20 mouse cellular contexts compared by ENCODE assay signal in genomic region chr14:22931114-22931822, GRCm38 (mm10).
DNase-seq lines count a peak whose midpoint lies in the region; ATAC-seq lines count a peak whose summit lies in the region.
"Had no signal": no experiment of that assay in that cellular context is flagged by ENCODE, and none has a peak within 500 bp of the region (broad histone marks: within the 10 kb centered on the region; RNA-seq: fewer than 3 reads in every experiment).

No protein-coding gene starts in this region.

- H3K27ac ChIP-seq in hindbrain, embryonic 12.5 days = peak overlapping the region; percentile 9; the same call in 1 of the 2 replicates
- H3K27ac ChIP-seq in hindbrain, embryonic 11.5 days (ENCODE audit: low read depth, low read length) = no peak overlapping the region
- H3K27ac ChIP-seq in embryonic facial prominence, embryonic 14.5 days (replicated peaks; ENCODE audit: low read depth, low read length) = no peak overlapping the region
- peak overlapping the region; percentile 17; the same call in 1 of the 2 replicates for H3K27ac ChIP-seq in stomach, embryonic 14.5 days (ENCODE audit: low read length)
- H3K27ac ChIP-seq: forebrain, embryonic 15.5 days; gastrocnemius, adult 2 months; midbrain, embryonic 13.5 days had no signal

- H3K9me3 ChIP-seq in hindbrain, embryonic 12.5 days (replicated peaks) = no peaks in the 10 kb centered on the region
- no peaks in the 10 kb centered on the region for H3K9me3 ChIP-seq in hindbrain, embryonic 11.5 days (ENCODE audit: control insufficient read depth, low read length)
- no peaks in the 10 kb centered on the region for H3K9me3 ChIP-seq in embryonic facial prominence, embryonic 14.5 days (ENCODE audit: control insufficient read depth, low read length)
- no peaks in the 10 kb centered on the region for H3K9me3 ChIP-seq in stomach, embryonic 14.5 days (ENCODE audit: control insufficient read depth, low read depth, low read length)
- H3K9me3 ChIP-seq: forebrain, embryonic 15.5 days; midbrain, embryonic 13.5 days had no signal

- no peak overlapping the region for H3K9ac ChIP-seq in hindbrain, embryonic 12.5 days
- no peak overlapping the region for H3K9ac ChIP-seq in hindbrain, embryonic 11.5 days (ENCODE audit: low read depth, low read length)
- H3K9ac ChIP-seq in embryonic facial prominence, embryonic 14.5 days (ENCODE audit: low read depth, low read length) = no peak overlapping the region
- no peak overlapping the region for H3K9ac ChIP-seq in stomach, embryonic 14.5 days (replicated peaks; ENCODE audit: low read depth, low read length)
- H3K9ac ChIP-seq: forebrain, embryonic 15.5 days; midbrain, embryonic 13.5 days had no signal

- H3K4me3 ChIP-seq in hindbrain, embryonic 12.5 days = no peak overlapping the region
- no peak overlapping the region for H3K4me3 ChIP-seq in hindbrain, embryonic 11.5 days (ENCODE audit: low read depth, low read length)
- no peak overlapping the region for H3K4me3 ChIP-seq in embryonic facial prominence, embryonic 14.5 days (ENCODE audit: low read depth, low read length)
- no peak overlapping the region for H3K4me3 ChIP-seq in stomach, embryonic 14.5 days (ENCODE audit: low read depth, low read length)
- H3K4me3 ChIP-seq: erythroblast, embryonic 14.5 days; forebrain, embryonic 15.5 days; gastrocnemius, adult 2 months; midbrain, embryonic 13.5 days had no signal

- H3K36me3 ChIP-seq in hindbrain, embryonic 12.5 days = no peaks in the 10 kb centered on the region
- no peaks in the 10 kb centered on the region for H3K36me3 ChIP-seq in hindbrain, embryonic 11.5 days (ENCODE audit: control insufficient read depth, insufficient read depth, low read length)
- no peaks in the 10 kb centered on the region for H3K36me3 ChIP-seq in embryonic facial prominence, embryonic 14.5 days (ENCODE audit: control insufficient read depth, insufficient read depth, low read length)
- no peaks in the 10 kb centered on the region for H3K36me3 ChIP-seq in stomach, embryonic 14.5 days (ENCODE audit: control insufficient read depth, insufficient read depth, low read length)
- H3K36me3 ChIP-seq: forebrain, embryonic 15.5 days; midbrain, embryonic 13.5 days had no signal

- no peak overlapping the region for H3K4me2 ChIP-seq in hindbrain, embryonic 12.5 days (replicated peaks)
- H3K4me2 ChIP-seq in hindbrain, embryonic 11.5 days (replicated peaks; ENCODE audit: low read depth, low read length) = no peak overlapping the region
- H3K4me2 ChIP-seq in embryonic facial prominence, embryonic 14.5 days (ENCODE audit: low read depth, low read length) = no peak overlapping the region
- no peak overlapping the region for H3K4me2 ChIP-seq in stomach, embryonic 14.5 days (replicated peaks; ENCODE audit: low read depth, low read length)
- H3K4me2 ChIP-seq: forebrain, embryonic 15.5 days; midbrain, embryonic 13.5 days had no signal

- no peaks in the 10 kb centered on the region for H3K27me3 ChIP-seq in hindbrain, embryonic 12.5 days
- no peaks in the 10 kb centered on the region for H3K27me3 ChIP-seq in hindbrain, embryonic 11.5 days (ENCODE audit: control insufficient read depth, insufficient read depth, low read length)
- no peaks in the 10 kb centered on the region for H3K27me3 ChIP-seq in embryonic facial prominence, embryonic 14.5 days (replicated peaks; ENCODE audit: control insufficient read depth, insufficient read depth, low read length)
- no peaks in the 10 kb centered on the region for H3K27me3 ChIP-seq in stomach, embryonic 14.5 days (ENCODE audit: control insufficient read depth, insufficient read depth, low read length)
- H3K27me3 ChIP-seq: forebrain, embryonic 15.5 days; midbrain, embryonic 13.5 days; Patski had no signal

- H3K4me1 ChIP-seq in hindbrain, embryonic 12.5 days = peaks cover 5% of the 10 kb centered on the region; the same call in 1 of the 2 replicates
- no peaks in the 10 kb centered on the region for H3K4me1 ChIP-seq in hindbrain, embryonic 11.5 days (replicated peaks; ENCODE audit: control insufficient read depth, insufficient read depth, low read length)
- peaks cover 15% of the 10 kb centered on the region for H3K4me1 ChIP-seq in embryonic facial prominence, embryonic 14.5 days (ENCODE audit: control insufficient read depth, insufficient read depth, low read length)
- peaks cover 14% of the 10 kb centered on the region for H3K4me1 ChIP-seq in stomach, embryonic 14.5 days (ENCODE audit: control insufficient read depth, insufficient read depth, low read length)
- H3K4me1 ChIP-seq: forebrain, embryonic 15.5 days; midbrain, embryonic 13.5 days had no signal

- no peak for DNase-seq in hindbrain, embryonic 11.5 days (ENCODE audit: low spot score)
- DNase-seq in kidney, postnatal 4 days = peak; percentile 26 to 37
- no peak for DNase-seq in kidney, adult 18-20 months
- peak; percentile 67 for DNase-seq in embryonic facial prominence, embryonic 14.5 days (ENCODE audit: low spot score)
- DNase-seq in cerebellum, postnatal 36 days = no peak
- DNase-seq: adrenal gland, postnatal 25 days; B cell, adult 2 months; cerebellum, postnatal 10 days; embryo, embryonic 11 days; gastrocnemius, adult 2 months; layer of hippocampus, postnatal 36 days; lung, adult 18-20 months; thymus, adult 2 months had no signal

- WGBS in hindbrain, embryonic 12.5 days = 76% methylated on average over 4 of the region's 4 CpGs
- 84% methylated on average over 4 of the region's 4 CpGs for WGBS in hindbrain, embryonic 11.5 days
- WGBS in embryonic facial prominence, embryonic 14.5 days = 49% methylated on average over 4 of the region's 4 CpGs
- WGBS in stomach, embryonic 14.5 days = 41% methylated on average over 4 of the region's 4 CpGs

- ATAC-seq in hindbrain, embryonic 12.5 days (ENCODE audit: low FRiP score) = no peak
- no peak for ATAC-seq in hindbrain, embryonic 11.5 days (ENCODE audit: low FRiP score)
- no peak for ATAC-seq in embryonic facial prominence, embryonic 14.5 days (ENCODE audit: low read depth)
- ATAC-seq in stomach, embryonic 14.5 days (ENCODE audit: insufficient number of reproducible peaks, insufficient read depth, low FRiP score, low read depth) = peak; percentile 67; the same call in 1 of the 2 replicates
- ATAC-seq: activated CD4-positive, CD25-positive, alpha-beta regulatory T cell, adult 4 months; forebrain, embryonic 15.5 days; midbrain, embryonic 13.5 days; Patski had no signal

Comparison
In these comparisons a context has a peak if more than half of its experiments do, and no peak if none do; other contexts are left out.
1. H3K27ac ChIP-seq: peak in hindbrain, embryonic 12.5 days (single experiment) and stomach, embryonic 14.5 days (single experiment); none in hindbrain, embryonic 11.5 days (single experiment) and embryonic facial prominence, embryonic 14.5 days (single experiment).
2. DNase-seq: peak in kidney, postnatal 4 days (2 of 2) and embryonic facial prominence, embryonic 14.5 days (single experiment); none in hindbrain, embryonic 11.5 days (single experiment), kidney, adult 18-20 months (single experiment) and cerebellum, postnatal 36 days (0 of 2).